Mouse (Mus musculus) limb, embryonic 11.5 days (tissue): Measurements from ENCODE around the gene Mgmt. TPM values are rescaled to one million over a fixed set of nuclear protein-coding genes. Genes with fewer than 3 reads are reported as not detected.

Source experiments
- ATAC-seq: fragments of 200-750 bp; cut with Nextera tagmentation; 2 replicates; pipeline ENCODE4 v1.8.0; 2017; ENCODE audit warnings: low read depth; ENCODE audit not compliant: insufficient number of reproducible peaks, low FRiP score, low TSS enrichment
- DNase-seq: peaks from one replicate; pipeline ENCODE4 v3.0.0-alpha.2; 2015; ENCODE audit warnings: low spot score
- H3K27ac ChIP-seq: fragments of 300-500 bp; sonication (generic); replicated peaks from 2 replicates; pipeline ENCODE4 v1.5.1; 2014; ENCODE audit warnings: low read depth, mild to moderate bottlenecking, low read length
- H3K27me3 ChIP-seq: fragments of 300-500 bp; sonication (generic); 2 replicates; pipeline ENCODE4 v1.6.1; 2014; ENCODE audit warnings: mild to moderate bottlenecking, low read length, mixed read lengths; ENCODE audit not compliant: control insufficient read depth, insufficient read depth
- H3K36me3 ChIP-seq: fragments of 300-500 bp; sonication (generic); 2 replicates; pipeline ENCODE4 v1.6.1; 2014; ENCODE audit warnings: mild to moderate bottlenecking, low read length, moderate library complexity, mixed read lengths; ENCODE audit not compliant: control insufficient read depth, insufficient read depth
- H3K4me1 ChIP-seq: fragments of 300-500 bp; sonication (generic); 2 replicates; pipeline ENCODE4 v1.6.1; 2014; ENCODE audit warnings: low read length, mixed read lengths; ENCODE audit not compliant: control insufficient read depth, insufficient read depth
- H3K4me2 ChIP-seq: fragments of 300-500 bp; sonication (generic); 2 replicates; pipeline ENCODE4 v1.6.1; 2014; ENCODE audit warnings: low read depth, mild to moderate bottlenecking, moderate library complexity; ENCODE audit not compliant: severe bottlenecking
- H3K4me3 ChIP-seq: fragments of 300-500 bp; sonication (generic); 2 replicates; pipeline ENCODE4 v1.5.1; 2014; ENCODE audit warnings: low read depth, low read length
- H3K9ac ChIP-seq: fragments of 300-500 bp; sonication (generic); 2 replicates; pipeline ENCODE4 v1.6.1; 2014; ENCODE audit warnings: mild to moderate bottlenecking, low read length
- H3K9me3 ChIP-seq: fragments of 300-500 bp; sonication (generic); 2 replicates; pipeline ENCODE4 v1.6.1; 2016; ENCODE audit warnings: low read length; ENCODE audit not compliant: control insufficient read depth
- WGBS: fragments of 180-500 bp; shearing (Covaris S2); extraction: QIAGEN DNeasy Blood & Tissue Kit; methylation state at CpG from one replicate; pipeline ENCODE4 v1.1.7; 2014; 5-methylcytosine and 5-hydroxymethylcytosine counted together
- polyA plus RNA-seq: library from polyadenylated mRNA; unstranded; fragments of >200 nt; fragmentation: Nextera tagmentation; extraction: Ambion mirVana; gene quantifications from 2 replicates; pipeline ENCODE4 v1.2.1, GENCODE M21; 2014

Mgmt gene
- polyA plus RNA-seq, 1 experiment from 2014 or later: 5.0 TPM

GRCm38 (mm10) chr7:136975001-136975400, 80.6 kb downstream of the Mgmt start:
- H3K4me1 ChIP-seq: 0 out of 2 replicates have a peak, but pooled peaks cover 2% of the 10 kb centered on the region
- H3K27ac ChIP-seq: no peak overlapping the region
- no peak overlapping the region for H3K9ac ChIP-seq
- H3K36me3 ChIP-seq: no peaks in the 10 kb centered on the region
- H3K27me3 ChIP-seq: no peaks in the 10 kb centered on the region
- 96% methylated on average over 5 of the region's 5 CpGs for WGBS
- DNase-seq (no peak), ATAC-seq (no peak)
- H3K4me3 ChIP-seq: no peak overlapping the region
- no peak overlapping the region for H3K4me2 ChIP-seq
- no peaks in the 10 kb centered on the region for H3K9me3 ChIP-seq

GRCm38 (mm10) chr7:136997456-136997855, 103.0 kb downstream of the Mgmt start:
- H3K27ac ChIP-seq: no peak overlapping the region
- H3K9ac ChIP-seq: no peak overlapping the region
- DNase-seq (no peak), ATAC-seq (no peak)
- no peak overlapping the region for H3K4me2 ChIP-seq
- 85% methylated on average over 15 of the region's 15 CpGs for WGBS
- no peaks in the 10 kb centered on the region for H3K4me1 ChIP-seq
- no peaks in the 10 kb centered on the region for H3K9me3 ChIP-seq
- no peaks in the 10 kb centered on the region for H3K36me3 ChIP-seq
- H3K27me3 ChIP-seq: no peaks in the 10 kb centered on the region
- no peak overlapping the region for H3K4me3 ChIP-seq

- ATAC-seq (no peak), DNase-seq (no peak)
- H3K27me3 ChIP-seq: 0 out of 2 replicates have a peak, but pooled peaks cover 4% of the 10 kb centered on the region
- no peak overlapping the region for H3K9ac ChIP-seq
- no peak overlapping the region for H3K4me2 ChIP-seq
- H3K4me1 ChIP-seq: peaks cover 5% of the 10 kb centered on the region; the same call in 1 of the 2 replicates
- no peaks in the 10 kb centered on the region for H3K36me3 ChIP-seq
- WGBS: 56% methylated on average over 11 of the region's 11 CpGs
- H3K27ac ChIP-seq: no peak overlapping the region
- H3K4me3 ChIP-seq: no peak overlapping the region
- H3K9me3 ChIP-seq: no peaks in the 10 kb centered on the region
Observed at GRCm38 (mm10) chr7:137000703-137001102, 106.3 kb downstream of the Mgmt start.

- no peak overlapping the region for H3K4me3 ChIP-seq
- WGBS: 85% methylated on average over 15 of the region's 15 CpGs
- no peak for DNase-seq
- no peaks in the 10 kb centered on the region for H3K9me3 ChIP-seq
- no peaks in the 10 kb centered on the region for H3K36me3 ChIP-seq
- H3K4me1 ChIP-seq: peaks cover 5% of the 10 kb centered on the region; the same call in 1 of the 2 replicates
- no peak overlapping the region for H3K27ac ChIP-seq
- ATAC-seq: no peak
- no peak overlapping the region for H3K9ac ChIP-seq
- H3K4me2 ChIP-seq: no peak overlapping the region
- H3K27me3 ChIP-seq: 0 out of 2 replicates have a peak, but pooled peaks cover 4% of the 10 kb centered on the region
Observed at GRCm38 (mm10) chr7:137001215-137001614, 106.8 kb downstream of the Mgmt start.

- H3K4me3 ChIP-seq: no peak overlapping the region
- no peak overlapping the region for H3K4me2 ChIP-seq
- ATAC-seq (no peak), DNase-seq (no peak)
- H3K4me1 ChIP-seq: peaks cover 9% of the 10 kb centered on the region; the same call in 1 of the 2 replicates
- H3K27me3 ChIP-seq: peaks cover 4% of the 10 kb centered on the region; the same call in 1 of the 2 replicates
- no peak overlapping the region for H3K27ac ChIP-seq
- H3K36me3 ChIP-seq: no peaks in the 10 kb centered on the region
- 75% methylated on average over 5 of the region's 5 CpGs for WGBS
- H3K9me3 ChIP-seq: no peaks in the 10 kb centered on the region
- H3K9ac ChIP-seq: no peak overlapping the region
Observed at GRCm38 (mm10) chr7:137001783-137002182, 107.4 kb downstream of the Mgmt start.

- Histone ChIP-seq H3K4me2 (no peak overlapping the region), H3K9me3 (no peaks in the 10 kb centered on the region), H3K4me3 (no peak overlapping the region), H3K27ac (no peak overlapping the region), H3K4me1 (peaks cover 11% of the 10 kb centered on the region; the same call in 1 of the 2 replicates), H3K9ac (no peak overlapping the region), H3K27me3 (peaks cover 7% of the 10 kb centered on the region; the same call in 1 of the 2 replicates), H3K36me3 (no peaks in the 10 kb centered on the region)
- 86% methylated on average over 3 of the region's 3 CpGs for WGBS
- ATAC-seq (no peak), DNase-seq (no peak)
Observed at GRCm38 (mm10) chr7:137002431-137002830, 108.0 kb downstream of the Mgmt start.

GRCm38 (mm10) chr7:137005293-137005692, 110.9 kb downstream of the Mgmt start:
- H3K9ac ChIP-seq: no peak overlapping the region
- ATAC-seq (no peak), DNase-seq (peak; percentile 41)
- 19% methylated on average over 11 of the region's 11 CpGs for WGBS
- H3K9me3 ChIP-seq: no peaks in the 10 kb centered on the region
- no peak overlapping the region for H3K4me2 ChIP-seq
- H3K36me3 ChIP-seq: no peaks in the 10 kb centered on the region
- H3K4me1 ChIP-seq: peaks cover 11% of the 10 kb centered on the region; the same call in 1 of the 2 replicates
- H3K27ac ChIP-seq: no peak overlapping the region
- H3K27me3 ChIP-seq: peaks cover 7% of the 10 kb centered on the region; the same call in 1 of the 2 replicates
- H3K4me3 ChIP-seq: no peak overlapping the region

- no peak for DNase-seq
- H3K4me2 ChIP-seq: no peak overlapping the region
- WGBS: 40% methylated on average over 6 of the region's 6 CpGs
Observed at GRCm38 (mm10) chr7:137008321-137008720, 113.9 kb downstream of the Mgmt start.

More at GRCm38 (mm10) chr7:137008321-137008720, 113.9 kb downstream of the Mgmt start:
- Histone ChIP-seq H3K4me1 (peaks cover 11% of the 10 kb centered on the region; the same call in 1 of the 2 replicates), H3K9me3 (no peaks in the 10 kb centered on the region), H3K27ac (no peak overlapping the region), H3K27me3 (peaks cover 5% of the 10 kb centered on the region; the same call in 1 of the 2 replicates), H3K4me3 (no peak overlapping the region), H3K36me3 (no peaks in the 10 kb centered on the region), H3K9ac (no peak overlapping the region)
- no peak for ATAC-seq
